Mouse (Mus musculus) liver, postnatal 0 days (tissue): ENCODE data around the gene Naa10. TPM values are rescaled to one million over a fixed set of nuclear protein-coding genes. Genes with fewer than 3 reads are reported as not detected.

Source experiments
- ATAC-seq: fragments of 200-750 bp; cut with Nextera tagmentation; 2 replicates; pipeline ENCODE4 v1.8.0; 2017; ENCODE audit warnings: mild to moderate bottlenecking, moderate library complexity
- DNase-seq: peaks from one replicate; pipeline ENCODE4 v3.0.0-alpha.2; 2016
- H3K27ac ChIP-seq: fragments of 300-500 bp; sonication (generic); 2 replicates; pipeline ENCODE4 v1.5.1; 2014; ENCODE audit warnings: antibody characterized with exemption, moderate library complexity, mild to moderate bottlenecking, low read depth
- H3K27me3 ChIP-seq: fragments of 300-500 bp; sonication (generic); 2 replicates; pipeline ENCODE4 v1.6.1; 2014; ENCODE audit warnings: low read length, control low read depth, mixed read lengths; ENCODE audit not compliant: insufficient read depth
- H3K36me3 ChIP-seq: fragments of 300-500 bp; sonication (generic); replicated peaks from 2 replicates; pipeline ENCODE4 v1.6.1; 2014; ENCODE audit warnings: mild to moderate bottlenecking, control low read depth, low read length, moderate library complexity, mixed read lengths; ENCODE audit not compliant: insufficient read depth
- H3K4me1 ChIP-seq: fragments of 300-500 bp; sonication (generic); 2 replicates; pipeline ENCODE4 v1.6.1; 2014; ENCODE audit warnings: antibody characterized with exemption, mild to moderate bottlenecking, control low read depth; ENCODE audit not compliant: insufficient read depth
- H3K4me2 ChIP-seq: fragments of 300-500 bp; sonication (generic); 2 replicates; pipeline ENCODE4 v1.6.1; 2014; ENCODE audit warnings: low read depth, mild to moderate bottlenecking, low read length, moderate library complexity, mixed read lengths
- H3K4me3 ChIP-seq: fragments of 300-500 bp; sonication (generic); 2 replicates; pipeline ENCODE4 v1.5.1; 2014; ENCODE audit warnings: low read depth, low read length
- H3K9ac ChIP-seq: fragments of 300-500 bp; sonication (generic); replicated peaks from 2 replicates; pipeline ENCODE4 v1.6.1; 2014; ENCODE audit warnings: mild to moderate bottlenecking, moderate library complexity
- H3K9me3 ChIP-seq: fragments of 300-500 bp; sonication (generic); 2 replicates; pipeline ENCODE4 v1.6.1; 2016; ENCODE audit warnings: mild to moderate bottlenecking, control low read depth, low read length, mixed read lengths
- CTCF ChIP-seq: sonication (generic); IDR thresholded peaks from 2 replicates; pipeline ENCODE4 v1.5.1; 2016; ENCODE audit warnings: antibody characterized with exemption, low read depth
- EP300 ChIP-seq: IDR thresholded peaks from 2 replicates; pipeline ENCODE4 v1.6.1; 2016; ENCODE audit warnings: antibody characterized with exemption, low read depth, mild to moderate bottlenecking
- WGBS: fragments of 180-500 bp; shearing (Covaris S2); extraction: QIAGEN DNeasy Blood & Tissue Kit; methylation state at CpG from one replicate; pipeline ENCODE4 v1.1.7; 2014; ENCODE audit not compliant: insufficient replicate concordance; 5-methylcytosine and 5-hydroxymethylcytosine counted together
- polyA plus RNA-seq: library from polyadenylated mRNA; unstranded; fragments of >200 nt; fragmentation: Nextera tagmentation; extraction: Ambion mirVana; gene quantifications from 2 replicates; pipeline ENCODE4 v1.2.1, GENCODE M21; 2015

Gene Naa10
- polyA plus RNA-seq, 1 experiment from 2014 or later, result 48.9 TPM

DNA sequence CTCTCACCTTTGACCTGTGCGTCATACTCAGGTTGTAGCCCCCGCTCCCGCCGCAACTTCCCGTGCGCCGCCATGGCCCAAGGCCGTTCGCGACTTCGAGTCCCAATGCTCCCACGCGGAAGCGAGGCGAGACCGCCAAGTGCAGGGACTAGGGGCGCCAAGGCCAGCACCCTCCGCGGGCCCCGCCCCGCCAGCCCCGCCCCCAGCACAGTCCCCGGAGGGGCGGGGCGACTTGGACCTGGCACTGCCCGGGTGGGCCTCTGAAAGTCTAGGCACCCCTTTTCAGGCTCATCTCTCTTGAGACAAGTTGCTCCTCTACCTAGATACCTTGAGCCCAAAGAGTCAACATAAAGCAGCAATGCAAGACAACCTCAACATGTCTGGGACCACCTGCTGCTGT lies 10.6 kb downstream of the Naa10 start:
- H3K4me3 ChIP-seq, result peak overlapping the region; percentile 39
- H3K4me2 ChIP-seq, result peak overlapping the region; percentile 62
- 27% methylated on average over 21 of the region's 26 CpGs for WGBS
- H3K9ac ChIP-seq, result peak overlapping the region; percentile 59
- H3K27me3 ChIP-seq, result no peaks in the 10 kb centered on the region
- ATAC-seq (peak; percentile 14; the same call in 1 of the 2 replicates), DNase-seq (peak; percentile 62)
- peaks cover 5% of the 10 kb centered on the region; the same call in 1 of the 2 replicates for H3K4me1 ChIP-seq
- H3K36me3 ChIP-seq, result no peaks in the 10 kb centered on the region
- peak overlapping the region; percentile 81 for H3K27ac ChIP-seq
- TF ChIP-seq EP300, result no peak
- TF ChIP-seq CTCF, result no peak
- H3K9me3 ChIP-seq, result no peaks in the 10 kb centered on the region

DNA sequence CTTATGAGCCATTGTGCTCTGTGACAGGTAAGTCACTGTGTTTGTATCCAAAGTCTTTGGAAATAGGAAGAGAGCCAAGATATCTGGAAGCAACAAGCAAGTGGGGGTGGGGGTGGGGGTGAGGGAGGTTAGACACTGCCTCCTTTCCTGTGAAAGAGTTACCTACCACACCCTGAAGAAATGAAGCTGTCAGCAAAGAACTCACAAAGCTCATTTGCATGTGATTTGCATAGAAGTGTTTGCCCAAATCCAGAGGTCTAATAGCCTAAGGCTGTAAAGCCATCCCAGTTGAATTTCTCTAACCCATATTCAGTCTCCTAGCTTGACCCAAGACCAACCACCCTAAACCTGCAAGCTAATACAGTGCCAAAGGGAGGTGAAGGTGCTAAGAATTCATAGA lies 11.3 kb downstream of the Naa10 start:
- no peaks in the 10 kb centered on the region for H3K9me3 ChIP-seq
- H3K27ac ChIP-seq, result peak overlapping the region; percentile 81
- peak overlapping the region; percentile 62 for H3K4me2 ChIP-seq
- H3K4me3 ChIP-seq, result peak overlapping the region; percentile 39
- TF ChIP-seq CTCF, result no peak
- no peak for TF ChIP-seq EP300
- ATAC-seq, result no peak
- H3K36me3 ChIP-seq, result no peaks in the 10 kb centered on the region
- H3K27me3 ChIP-seq, result no peaks in the 10 kb centered on the region
- H3K9ac ChIP-seq, result peak overlapping the region; percentile 59
- DNase-seq, result no peak
- H3K4me1 ChIP-seq, result peaks cover 4% of the 10 kb centered on the region; the same call in 1 of the 2 replicates

DNA sequence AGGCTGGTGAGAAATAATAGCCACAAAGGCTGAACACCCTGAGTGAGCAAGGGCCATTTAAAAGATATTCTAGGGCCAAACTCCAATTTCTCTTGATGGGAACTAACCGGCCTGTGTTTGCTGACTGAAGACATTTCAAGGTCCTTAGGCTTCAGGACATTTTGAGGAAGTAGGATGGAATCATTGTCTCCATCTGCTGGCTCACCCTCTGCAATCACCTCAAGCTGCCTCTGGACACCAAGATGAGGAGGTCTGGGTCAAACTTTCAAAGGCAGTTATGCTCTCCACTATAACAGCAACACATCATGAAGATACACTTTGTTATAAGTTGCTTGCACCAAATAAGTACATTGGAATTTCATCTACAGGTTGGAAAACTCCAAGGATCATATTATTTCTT lies 11.7 kb downstream of the Naa10 start:
- Histone ChIP-seq H3K4me3 (peak overlapping the region; percentile 39), H3K36me3 (no peaks in the 10 kb centered on the region), H3K4me1 (peaks cover 3% of the 10 kb centered on the region; the same call in 1 of the 2 replicates), H3K9ac (no peak overlapping the region), H3K27me3 (no peaks in the 10 kb centered on the region), H3K4me2 (peak overlapping the region; percentile 62), H3K9me3 (no peaks in the 10 kb centered on the region), H3K27ac (no peak overlapping the region)
- no peak for DNase-seq
- 45% methylated on average over 1 of the region's 1 CpGs for WGBS
- TF ChIP-seq CTCF, result 0 out of 2 replicates have a peak, but pooled peaks have one; percentile 10
- TF ChIP-seq EP300, result no peak
- ATAC-seq, result no peak

- Histone ChIP-seq H3K4me3 (no peak overlapping the region), H3K4me2 (no peak overlapping the region), H3K36me3 (no peaks in the 10 kb centered on the region; the same call in 1 of the 2 replicates), H3K27me3 (no peaks in the 10 kb centered on the region), H3K4me1 (no peaks in the 10 kb centered on the region), H3K27ac (no peak overlapping the region), H3K9me3 (no peaks in the 10 kb centered on the region), H3K9ac (no peak overlapping the region)
- 61% methylated on average over 3 of the region's 3 CpGs for WGBS
- DNase-seq, result no peak
- TF ChIP-seq EP300, result no peak
- TF ChIP-seq CTCF, result peak; percentile 41
- ATAC-seq, result no peak
Observed at GRCm38 (mm10) chrX:73897959-73898358, 23.8 kb downstream of the Naa10 start.

DNA sequence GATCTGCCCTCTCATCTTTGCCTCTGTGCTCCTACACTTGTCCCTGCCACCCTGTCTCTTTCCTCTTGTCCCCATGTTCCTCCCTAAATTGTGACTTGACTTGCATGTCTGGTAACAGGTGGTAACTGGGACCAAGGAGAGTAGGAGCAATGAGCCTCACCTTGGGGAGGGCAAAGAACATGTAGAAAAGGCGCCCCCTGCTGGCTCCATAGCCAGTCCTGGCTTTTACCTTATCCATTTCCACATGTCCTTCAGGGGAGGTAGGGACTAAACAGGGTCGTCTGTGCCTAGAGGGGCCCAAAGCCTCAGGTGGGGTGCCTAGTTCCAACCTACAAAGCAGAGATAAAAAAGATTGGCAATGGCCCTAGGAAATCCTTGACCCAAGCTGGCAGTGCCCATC lies 26.0 kb downstream of the Naa10 start, which contains the start of gene L1cam:
TSS of gene L1cam (minus strand) at position 387 of the 400 bp plus-strand sequence.
- TF ChIP-seq CTCF, result peak; percentile 59
- no peak for TF ChIP-seq EP300
- Histone ChIP-seq H3K36me3 (no peaks in the 10 kb centered on the region; the same call in 1 of the 2 replicates), H3K27me3 (no peaks in the 10 kb centered on the region), H3K9me3 (no peaks in the 10 kb centered on the region), H3K4me1 (no peaks in the 10 kb centered on the region), H3K27ac (no peak within 1 kb of the TSS), H3K4me2 (no peak within 1 kb of the TSS), H3K9ac (no peak within 1 kb of the TSS), H3K4me3 (no peak within 1 kb of the TSS)
- ATAC-seq (no peak), DNase-seq (peak; percentile 63)
- WGBS, result 17% methylated on average over 2 of the region's 2 CpGs

DNA sequence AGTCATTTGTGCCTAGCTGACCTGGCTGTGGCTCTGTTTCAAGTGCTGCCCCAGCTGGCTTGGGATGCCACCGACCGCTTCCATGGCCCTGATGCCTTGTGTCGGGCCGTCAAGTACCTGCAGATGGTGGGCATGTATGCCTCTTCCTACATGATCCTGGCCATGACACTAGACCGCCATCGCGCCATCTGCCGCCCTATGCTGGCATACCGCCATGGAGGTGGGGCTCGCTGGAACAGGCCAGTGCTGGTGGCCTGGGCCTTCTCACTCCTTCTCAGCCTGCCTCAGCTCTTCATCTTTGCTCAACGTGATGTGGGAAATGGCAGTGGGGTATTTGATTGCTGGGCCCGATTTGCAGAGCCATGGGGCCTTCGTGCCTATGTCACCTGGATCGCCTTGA lies 28.9 kb downstream of the Naa10 start:
- Histone ChIP-seq H3K36me3 (no peaks in the 10 kb centered on the region; the same call in 1 of the 2 replicates), H3K4me3 (no peak overlapping the region), H3K9ac (no peak overlapping the region), H3K4me2 (no peak overlapping the region), H3K27me3 (no peaks in the 10 kb centered on the region), H3K9me3 (no peaks in the 10 kb centered on the region), H3K27ac (no peak overlapping the region), H3K4me1 (no peaks in the 10 kb centered on the region)
- 84% methylated on average over 14 of the region's 14 CpGs for WGBS
- DNase-seq (no peak), ATAC-seq (no peak)
- no peak for TF ChIP-seq CTCF
- TF ChIP-seq EP300, result no peak
